Comparison of ENCODE assay signal across 8 mouse cellular contexts in genomic region chr3:87243654-87244053, GRCm38 (mm10). TPM values are rescaled to one million over a fixed set of nuclear protein-coding genes. Genes with fewer than 3 reads are reported as not detected.
DNase-seq lines count a peak whose midpoint lies in the region; ATAC-seq lines count a peak whose summit lies in the region.
"Had no signal": no experiment of that assay in that cellular context is flagged by ENCODE, and none has a peak within 500 bp of the region (broad histone marks: within the 10 kb centered on the region; RNA-seq: fewer than 3 reads in every experiment).

No protein-coding gene starts in this region.

- 4% methylated on average over 2 of the region's 2 CpGs for WGBS in midbrain, embryonic 12.5 days
- 5% methylated on average over 2 of the region's 2 CpGs for WGBS in midbrain, embryonic 16.5 days

- H3K4me1 ChIP-seq in midbrain, embryonic 12.5 days: no peaks in the 10 kb centered on the region
- no peaks in the 10 kb centered on the region for H3K4me1 ChIP-seq in midbrain, embryonic 16.5 days (ENCODE audit: control insufficient read depth, insufficient read depth, low read length)

- DNase-seq in ZHBTc4 (ENCODE audit: low read depth, low spot score): peak; percentile 78
- DNase-seq in embryo, embryonic 11 days: peak; percentile 65
- peak; percentile 39 for DNase-seq in induced T-regulatory cell, adult 2 months (ENCODE audit: low read depth)
- peak; percentile 10 to 29 for DNase-seq in lung, adult 18-20 months
- DNase-seq in right cerebral cortex, postnatal 25 days: peak; percentile 38

- no peaks in the 10 kb centered on the region for H3K9me3 ChIP-seq in midbrain, embryonic 12.5 days
- H3K9me3 ChIP-seq in midbrain, embryonic 16.5 days (replicated peaks; ENCODE audit: control insufficient read depth, low read length, poor library complexity, severe bottlenecking): no peaks in the 10 kb centered on the region
- H3K9me3 ChIP-seq: heart, embryonic 15.5 days had no signal

- no peak overlapping the region for H3K9ac ChIP-seq in midbrain, embryonic 12.5 days (replicated peaks)
- no peak overlapping the region for H3K9ac ChIP-seq in midbrain, embryonic 16.5 days (ENCODE audit: low read depth, low read length)
- H3K9ac ChIP-seq: heart, embryonic 15.5 days had no signal

- H3K4me3 ChIP-seq in midbrain, embryonic 12.5 days: no peak overlapping the region
- no peak overlapping the region for H3K4me3 ChIP-seq in midbrain, embryonic 16.5 days (ENCODE audit: low read depth, low read length)
- H3K4me3 ChIP-seq: heart, embryonic 15.5 days had no signal

- H3K36me3 ChIP-seq in midbrain, embryonic 12.5 days: no peaks in the 10 kb centered on the region
- no peaks in the 10 kb centered on the region for H3K36me3 ChIP-seq in midbrain, embryonic 16.5 days (ENCODE audit: control insufficient read depth, insufficient read depth, low read length)
- H3K36me3 ChIP-seq: heart, embryonic 15.5 days had no signal

- no peaks in the 10 kb centered on the region for H3K27me3 ChIP-seq in midbrain, embryonic 12.5 days
- H3K27me3 ChIP-seq in midbrain, embryonic 16.5 days (ENCODE audit: control insufficient read depth, insufficient read depth, low read depth, low read length): no peaks in the 10 kb centered on the region
- H3K27me3 ChIP-seq: heart, embryonic 15.5 days had no signal

- H3K27ac ChIP-seq in midbrain, embryonic 12.5 days (replicated peaks): no peak overlapping the region
- no peak overlapping the region for H3K27ac ChIP-seq in midbrain, embryonic 16.5 days (ENCODE audit: low read length)
- H3K27ac ChIP-seq: heart, embryonic 15.5 days had no signal

- ATAC-seq in midbrain, embryonic 12.5 days (ENCODE audit: low FRiP score, low read depth): 0 out of 2 replicates have a peak, but pooled peaks have one; percentile 34
- no peak for ATAC-seq in midbrain, embryonic 16.5 days

- H3K4me2 ChIP-seq in midbrain, embryonic 12.5 days (replicated peaks): no peak overlapping the region
- H3K4me2 ChIP-seq in midbrain, embryonic 16.5 days (ENCODE audit: low read length): no peak overlapping the region
- H3K4me2 ChIP-seq: heart, embryonic 15.5 days had no signal

RNA-seq across cellular contexts. Expression of gene Fcrls, which starts 19.9 kb away (rescaled TPM):
- polyA plus RNA-seq in midbrain, embryonic 12.5 days (2016; fragmentation: Nextera tagmentation; extraction: Ambion mirVana): 7.4 and 9.9 TPM in 2 replicates
- 9.3 and 11.9 TPM in 2 replicates for polyA plus RNA-seq in midbrain, embryonic 16.5 days (2015; fragmentation: Nextera tagmentation; extraction: Ambion mirVana)

Comparison
In these comparisons a context has a peak if more than half of its experiments do, and no peak if none do; other contexts are left out.
1. DNase-seq: peak in every context shown above with its lines; median percentile 78 in ZHBTc4; 65 in embryo, embryonic 11 days; 39 in induced T-regulatory cell, adult 2 months; 38 in right cerebral cortex, postnatal 25 days; 20 in lung, adult 18-20 months.